Mouse (Mus musculus) embryonic facial prominence, embryonic 13.5 days (tissue): ENCODE measurements around the gene Fcnb. TPM values are rescaled to one million over a fixed set of nuclear protein-coding genes. Genes with fewer than 3 reads are reported as not detected.

ENCODE experiments used
- ATAC-seq: fragments of 200-750 bp; cut with Nextera tagmentation; 2 replicates; pipeline ENCODE4 v1.8.0; 2017; ENCODE audit warnings: low read depth; ENCODE audit not compliant: insufficient number of reproducible peaks, insufficient read depth, low FRiP score, low TSS enrichment
- H3K27ac ChIP-seq: fragments of 300-500 bp; sonication (generic); 2 replicates; pipeline ENCODE4 v1.5.1; 2015; ENCODE audit warnings: moderate library complexity, mild to moderate bottlenecking, inconsistent platforms
- H3K27me3 ChIP-seq: fragments of 300-500 bp; sonication (generic); 2 replicates; pipeline ENCODE4 v1.6.1; 2015; ENCODE audit warnings: mild to moderate bottlenecking, inconsistent platforms
- H3K36me3 ChIP-seq: fragments of 300-500 bp; sonication (generic); 2 replicates; pipeline ENCODE4 v1.6.1; 2015; ENCODE audit warnings: mild to moderate bottlenecking, inconsistent platforms
- H3K4me1 ChIP-seq: fragments of 300-500 bp; sonication (generic); 2 replicates; pipeline ENCODE4 v1.6.1; 2015; ENCODE audit warnings: inconsistent platforms
- H3K4me2 ChIP-seq: fragments of 300-500 bp; sonication (generic); 2 replicates; pipeline ENCODE4 v1.6.1; 2015; ENCODE audit warnings: moderate library complexity, mild to moderate bottlenecking, inconsistent platforms
- H3K4me3 ChIP-seq: fragments of 300-500 bp; sonication (generic); 2 replicates; pipeline ENCODE4 v1.5.1; 2015; ENCODE audit warnings: mild to moderate bottlenecking, inconsistent platforms
- H3K9ac ChIP-seq: fragments of 300-500 bp; sonication (generic); 2 replicates; pipeline ENCODE4 v1.6.1; 2015; ENCODE audit warnings: mild to moderate bottlenecking, inconsistent platforms
- H3K9me3 ChIP-seq: fragments of 300-500 bp; sonication (generic); 2 replicates; pipeline ENCODE4 v1.6.1; 2016; ENCODE audit warnings: inconsistent platforms
- WGBS: fragments of 180-500 bp; shearing (Covaris S2); methylation state at CpG from one replicate; pipeline ENCODE4 v1.1.7; 2015; ENCODE audit warnings: mixed read lengths; 5-methylcytosine and 5-hydroxymethylcytosine counted together
- polyA plus RNA-seq: library from polyadenylated mRNA; unstranded; fragments of >200 nt; fragmentation: Nextera tagmentation; extraction: Ambion mirVana; gene quantifications from 2 replicates; pipeline ENCODE4 v1.2.1, GENCODE M21; 2015

Gene Fcnb
- polyA plus RNA-seq, 1 experiment from 2014 or later: not detected

DNA sequence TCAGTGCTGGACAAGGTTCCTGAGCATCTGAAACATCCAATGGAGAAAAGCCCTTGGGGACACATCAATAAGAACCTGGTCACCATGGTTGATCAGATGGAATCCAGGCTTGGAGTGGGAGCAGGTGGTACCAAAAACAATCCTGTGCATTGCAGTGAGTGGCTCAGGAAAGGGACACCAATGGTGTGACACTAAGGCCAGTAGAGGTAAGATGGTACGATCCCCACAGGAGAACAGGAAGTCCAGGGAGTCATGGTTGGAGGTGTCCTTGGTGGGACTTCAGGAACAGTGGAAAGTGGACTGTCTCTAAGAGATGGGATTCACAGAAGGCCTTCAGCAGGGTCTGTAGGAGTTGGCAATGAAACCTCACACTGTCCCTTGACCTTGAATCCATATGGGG lies 44.2 kb downstream of the Fcnb start:
- H3K9me3 ChIP-seq: no peaks in the 10 kb centered on the region
- peaks cover 11% of the 10 kb centered on the region; the same call in 1 of the 2 replicates for H3K4me1 ChIP-seq
- H3K4me2 ChIP-seq: no peak overlapping the region
- no peak for ATAC-seq
- no peak overlapping the region for H3K9ac ChIP-seq
- H3K27ac ChIP-seq: no peak overlapping the region
- peaks cover 43% of the 10 kb centered on the region for H3K36me3 ChIP-seq
- no peak overlapping the region for H3K4me3 ChIP-seq
- H3K27me3 ChIP-seq: no peaks in the 10 kb centered on the region
- WGBS: 96% methylated on average over 1 of the region's 1 CpGs

DNA sequence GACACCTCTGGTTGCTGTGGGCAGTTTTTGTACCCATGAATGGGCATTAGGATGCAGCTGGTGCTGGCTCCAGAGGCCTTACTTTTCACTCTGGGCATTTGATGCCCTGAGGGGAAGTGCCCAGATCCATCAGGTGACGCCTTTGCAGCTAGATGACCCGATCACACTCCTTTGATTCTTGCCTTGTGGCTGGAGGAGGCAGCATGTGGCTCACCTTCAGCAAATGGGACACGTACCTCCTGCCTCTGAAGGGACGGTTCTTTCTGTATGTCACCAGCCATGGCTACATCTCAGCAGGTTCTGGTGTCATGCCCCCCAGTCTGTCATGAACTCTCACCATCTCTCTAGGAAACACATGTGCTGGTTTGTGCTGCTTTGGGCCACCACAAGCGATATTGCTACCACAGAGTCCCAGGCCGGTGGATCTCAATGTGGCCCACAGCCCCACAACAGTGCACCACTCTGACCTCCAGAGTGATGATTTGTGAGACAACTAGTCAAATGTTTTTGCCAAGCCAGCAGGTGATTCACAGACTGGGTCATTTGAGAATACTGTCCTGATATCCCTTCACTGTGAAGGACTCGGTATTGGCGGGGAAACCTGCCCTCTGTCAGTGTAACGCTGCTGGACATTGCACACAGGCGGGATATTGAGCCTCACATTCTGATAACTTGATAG lies 44.9 kb downstream of the Fcnb start:
- Histone ChIP-seq H3K4me2 (no peak overlapping the region), H3K27me3 (no peaks in the 10 kb centered on the region), H3K36me3 (peaks cover 50% of the 10 kb centered on the region), H3K27ac (no peak overlapping the region), H3K4me3 (no peak overlapping the region), H3K9ac (no peak overlapping the region), H3K9me3 (no peaks in the 10 kb centered on the region), H3K4me1 (peaks cover 11% of the 10 kb centered on the region; the same call in 1 of the 2 replicates)
- 95% methylated on average over 10 of the region's 10 CpGs for WGBS
- ATAC-seq: no peak

DNA sequence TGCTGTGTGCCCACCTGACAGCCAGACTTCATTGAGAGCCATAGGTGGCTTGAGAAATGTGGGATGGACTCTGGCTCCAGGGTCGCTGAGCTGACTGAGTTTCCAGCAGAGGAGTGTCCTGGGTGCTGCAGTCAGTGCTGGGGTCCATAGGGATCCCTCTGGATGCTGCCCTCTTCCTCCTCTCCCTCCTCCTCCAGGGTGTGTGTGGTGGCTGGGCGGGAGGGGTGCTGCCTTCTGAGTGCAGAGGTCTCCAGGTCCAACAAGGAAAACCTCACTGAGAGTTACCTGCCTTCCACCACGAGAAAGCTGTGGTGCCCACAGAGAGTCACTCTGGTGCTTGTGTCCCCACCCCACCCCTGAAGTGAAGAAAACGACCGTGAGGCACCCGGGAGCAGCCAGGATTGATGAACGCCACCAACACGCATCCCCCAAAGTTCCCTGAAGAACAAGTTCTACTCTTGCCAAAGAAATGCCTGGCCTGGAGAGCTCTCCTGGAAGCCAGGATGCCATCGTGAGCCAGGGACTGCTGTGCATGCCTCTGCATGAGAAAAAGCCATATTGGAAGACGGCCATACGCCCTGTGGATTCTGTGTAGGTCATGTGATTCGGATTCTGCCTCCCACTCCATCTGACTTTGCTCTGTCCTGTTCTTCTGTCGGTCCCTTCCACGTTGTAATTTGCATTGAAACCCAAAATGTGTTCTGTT lies 46.1 kb downstream of the Fcnb start:
- Histone ChIP-seq H3K27me3 (no peaks in the 10 kb centered on the region), H3K27ac (no peak overlapping the region; the same call in 1 of the 2 replicates), H3K4me2 (no peak overlapping the region), H3K4me3 (no peak overlapping the region), H3K36me3 (peaks cover 62% of the 10 kb centered on the region), H3K9me3 (no peaks in the 10 kb centered on the region), H3K9ac (no peak overlapping the region), H3K4me1 (peaks cover 11% of the 10 kb centered on the region; the same call in 1 of the 2 replicates)
- 85% methylated on average over 14 of the region's 14 CpGs for WGBS
- ATAC-seq: no peak

DNA sequence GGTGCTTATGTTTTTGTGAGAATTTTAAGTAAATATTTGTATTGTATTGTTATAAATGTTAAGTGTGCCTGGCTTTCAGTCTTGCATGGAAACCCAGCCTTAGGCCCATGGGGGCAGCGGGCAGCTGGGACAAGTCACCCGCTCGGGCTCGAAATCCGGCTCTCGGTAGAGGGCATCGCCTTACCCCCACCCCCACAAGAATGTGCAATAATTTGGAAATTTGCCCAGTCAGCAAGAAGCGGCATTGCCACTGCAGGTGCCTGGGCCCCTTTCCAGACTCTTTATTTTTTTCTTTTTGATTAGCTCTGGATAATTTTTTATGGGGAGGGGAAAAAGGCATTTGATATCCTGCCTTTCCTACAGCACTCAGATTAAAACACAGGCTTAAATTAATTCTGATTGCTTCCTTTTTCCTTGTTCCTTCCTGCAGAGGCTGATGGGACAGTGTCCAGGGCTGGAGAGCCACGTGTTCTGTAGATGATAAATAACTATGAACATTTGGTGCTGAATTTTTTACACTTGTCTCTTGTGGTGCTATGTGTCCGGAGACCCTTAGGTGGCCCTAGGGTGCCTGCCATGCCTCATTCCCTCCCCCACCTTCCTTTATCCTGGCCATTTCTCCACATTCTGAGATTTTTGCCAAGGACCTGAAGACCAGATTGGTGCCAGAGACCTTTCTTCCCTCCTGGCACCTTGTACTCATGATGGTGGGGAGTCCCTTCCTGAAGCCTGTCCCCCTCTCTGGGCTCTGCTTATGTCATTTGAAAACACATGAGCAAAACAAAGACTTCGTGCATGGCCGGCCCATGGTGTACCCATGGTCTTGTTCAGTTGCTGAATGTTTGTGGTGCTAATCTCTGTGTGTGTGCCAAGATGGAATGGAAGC lies 46.9 kb downstream of the Fcnb start:
- 68% methylated on average over 12 of the region's 12 CpGs for WGBS
- Histone ChIP-seq H3K4me1 (peaks cover 11% of the 10 kb centered on the region; the same call in 1 of the 2 replicates), H3K27ac (no peak overlapping the region), H3K4me3 (no peak overlapping the region), H3K9ac (no peak overlapping the region), H3K4me2 (no peak overlapping the region), H3K36me3 (peaks cover 70% of the 10 kb centered on the region), H3K27me3 (no peaks in the 10 kb centered on the region), H3K9me3 (no peaks in the 10 kb centered on the region)
- no peak for ATAC-seq

DNA sequence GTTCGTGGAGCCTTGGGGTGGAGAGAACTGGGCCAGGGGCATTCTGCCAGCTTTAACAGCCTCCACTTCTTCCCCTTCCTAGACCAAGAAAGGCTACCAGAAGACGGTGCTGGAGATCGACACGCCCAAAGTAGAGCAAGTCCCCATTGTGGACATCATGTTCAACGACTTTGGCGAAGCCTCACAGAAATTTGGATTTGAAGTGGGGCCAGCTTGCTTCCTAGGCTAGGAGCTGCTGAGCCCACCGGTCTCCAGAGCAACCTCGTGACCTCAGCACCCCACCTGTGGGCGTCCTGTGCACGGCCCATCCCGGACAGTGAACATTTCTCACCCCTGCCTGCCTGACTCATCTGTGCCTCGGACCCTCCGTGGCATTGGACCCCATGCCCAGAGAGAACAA lies 47.9 kb downstream of the Fcnb start:
- H3K27me3 ChIP-seq: no peaks in the 10 kb centered on the region
- no peak overlapping the region for H3K9ac ChIP-seq
- WGBS: 94% methylated on average over 13 of the region's 13 CpGs
- peaks cover 11% of the 10 kb centered on the region; the same call in 1 of the 2 replicates for H3K4me1 ChIP-seq
- no peak overlapping the region for H3K4me3 ChIP-seq
- H3K9me3 ChIP-seq: no peaks in the 10 kb centered on the region
- ATAC-seq: no peak
- H3K4me2 ChIP-seq: no peak overlapping the region
- peaks cover 80% of the 10 kb centered on the region for H3K36me3 ChIP-seq
- H3K27ac ChIP-seq: no peak overlapping the region

DNA sequence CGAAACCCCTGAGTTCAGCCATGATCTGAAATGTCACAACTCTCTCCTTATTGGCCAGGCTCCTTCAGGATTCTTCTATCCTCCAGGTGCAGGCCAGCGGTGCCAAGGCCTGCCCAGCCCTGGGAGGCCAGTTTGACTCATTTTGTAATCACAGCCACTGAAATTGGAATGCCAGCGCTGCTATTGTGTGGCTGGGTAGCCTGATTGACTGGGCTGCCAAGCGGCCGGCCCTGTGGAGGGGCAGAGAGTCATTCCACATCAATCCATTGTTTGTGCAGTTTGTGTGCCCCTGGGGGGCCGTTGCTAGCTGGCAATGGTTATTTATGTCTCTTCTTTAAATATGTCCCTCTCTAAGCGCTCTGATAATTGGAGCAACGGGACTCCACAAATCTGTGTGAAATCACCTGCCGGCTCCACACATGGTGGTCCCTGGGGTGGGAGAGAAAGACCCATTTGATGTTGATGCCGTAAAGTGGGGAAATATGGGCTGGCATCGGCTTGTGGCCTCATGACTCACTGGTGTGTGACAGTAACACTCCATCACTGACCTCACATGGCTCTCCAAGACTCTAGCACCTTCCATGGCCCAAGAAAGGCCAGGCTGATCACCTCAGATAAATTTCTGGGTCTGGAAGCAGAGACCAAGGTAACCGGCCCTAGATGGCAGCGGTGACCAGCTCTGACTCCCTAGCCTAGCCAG lies 50.5 kb downstream of the Fcnb start:
- 83% methylated on average over 13 of the region's 13 CpGs for WGBS
- H3K36me3 ChIP-seq: peaks cover 98% of the 10 kb centered on the region
- no peak overlapping the region for H3K4me2 ChIP-seq
- no peak for ATAC-seq
- H3K9me3 ChIP-seq: no peaks in the 10 kb centered on the region
- no peak overlapping the region for H3K27ac ChIP-seq
- H3K9ac ChIP-seq: no peak overlapping the region
- H3K4me3 ChIP-seq: no peak overlapping the region
- no peaks in the 10 kb centered on the region for H3K27me3 ChIP-seq
- H3K4me1 ChIP-seq: peaks cover 11% of the 10 kb centered on the region; the same call in 1 of the 2 replicates

DNA sequence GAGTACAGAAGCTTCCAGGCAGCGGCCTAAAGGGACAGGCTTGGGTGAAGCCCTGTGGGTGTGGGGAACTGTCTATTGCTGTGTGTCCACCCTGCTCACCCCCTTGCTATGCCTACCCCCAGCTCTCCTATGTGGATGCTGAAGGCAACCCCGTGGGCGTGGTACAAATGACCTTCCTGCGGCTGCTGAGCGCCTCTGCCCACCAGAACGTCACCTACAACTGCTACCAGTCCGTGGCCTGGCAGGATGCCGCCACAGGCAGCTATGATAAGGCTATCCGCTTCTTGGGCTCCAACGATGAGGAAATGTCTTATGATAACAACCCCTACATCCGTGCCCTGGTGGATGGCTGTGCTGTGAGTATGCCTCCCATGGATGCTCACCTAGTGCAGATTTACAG lies 52.2 kb downstream of the Fcnb start:
- no peak overlapping the region for H3K4me2 ChIP-seq
- H3K27me3 ChIP-seq: no peaks in the 10 kb centered on the region
- peaks cover 99% of the 10 kb centered on the region for H3K36me3 ChIP-seq
- no peak for ATAC-seq
- no peak overlapping the region for H3K4me3 ChIP-seq
- H3K4me1 ChIP-seq: no peaks in the 10 kb centered on the region
- H3K27ac ChIP-seq: no peak overlapping the region
- no peaks in the 10 kb centered on the region for H3K9me3 ChIP-seq
- no peak overlapping the region for H3K9ac ChIP-seq
- WGBS: 93% methylated on average over 11 of the region's 11 CpGs

DNA sequence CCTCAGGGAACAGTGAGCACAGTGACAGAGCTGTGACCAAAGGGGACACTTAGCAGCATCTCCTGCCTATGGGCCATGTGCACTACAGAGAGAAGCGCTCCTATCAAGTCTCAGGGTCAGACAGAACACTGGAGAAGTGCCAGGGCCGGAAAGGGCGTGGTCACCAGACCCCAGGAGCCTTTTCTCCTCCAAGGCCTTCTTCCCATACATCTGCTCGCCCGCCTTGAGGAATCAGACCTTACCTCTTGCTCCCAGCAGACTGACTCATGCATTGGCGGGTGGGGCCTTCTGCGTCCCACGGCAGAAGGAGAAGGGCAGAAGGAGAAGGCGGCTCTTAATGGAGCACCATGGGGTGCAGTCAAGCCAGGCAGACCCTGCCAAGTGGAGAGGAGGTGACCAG lies 52.8 kb downstream of the Fcnb start:
- H3K9me3 ChIP-seq: no peaks in the 10 kb centered on the region
- 83% methylated on average over 7 of the region's 9 CpGs for WGBS
- H3K4me1 ChIP-seq: no peaks in the 10 kb centered on the region
- H3K27ac ChIP-seq: no peak overlapping the region
- no peak overlapping the region for H3K4me3 ChIP-seq
- no peak for ATAC-seq
- H3K36me3 ChIP-seq: peaks cover 99% of the 10 kb centered on the region
- H3K9ac ChIP-seq: no peak overlapping the region
- no peak overlapping the region for H3K4me2 ChIP-seq
- no peaks in the 10 kb centered on the region for H3K27me3 ChIP-seq

Other genes starting within 250 kb of the Fcnb start
- 104 and 111 TPM in 2 replicates for gene Col5a1, start 198.5 kb downstream of the Fcnb start, polyA plus RNA-seq
- 17.0 and 23.9 TPM in 2 replicates for gene Olfm1, start 108.1 kb upstream of the Fcnb start, polyA plus RNA-seq